Mouse (Mus musculus) forebrain, embryonic 15.5 days (tissue): Measurements from ENCODE around the gene F11r. TPM values are rescaled to one million over a fixed set of nuclear protein-coding genes. Genes with fewer than 3 reads are reported as not detected.
A peak's percentile ranks its signal among the peaks of the same experiment; 100 is the strongest.

ENCODE experiments used
- ATAC-seq: fragments of 200-750 bp; cut with Nextera tagmentation; replicated peaks from 2 replicates; pipeline ENCODE4 v1.8.0; 2017; ENCODE audit warnings: mild to moderate bottlenecking, moderate TSS enrichment, moderate library complexity
- H3K27ac ChIP-seq: fragments of 300-500 bp; sonication (generic); replicated peaks from 2 replicates; pipeline ENCODE4 v1.5.1; 2015; ENCODE audit warnings: mild to moderate bottlenecking, inconsistent platforms
- H3K27me3 ChIP-seq: fragments of 300-500 bp; sonication (generic); 2 replicates; pipeline ENCODE4 v1.6.1; 2015; ENCODE audit warnings: inconsistent platforms
- H3K36me3 ChIP-seq: fragments of 300-500 bp; sonication (generic); 2 replicates; pipeline ENCODE4 v1.6.1; 2015; ENCODE audit warnings: mild to moderate bottlenecking, inconsistent platforms
- H3K4me1 ChIP-seq: fragments of 300-500 bp; sonication (generic); 2 replicates; pipeline ENCODE4 v1.6.1; 2015; ENCODE audit warnings: inconsistent platforms
- H3K4me2 ChIP-seq: fragments of 300-500 bp; sonication (generic); replicated peaks from 2 replicates; pipeline ENCODE4 v1.6.1; 2015; ENCODE audit warnings: mild to moderate bottlenecking, inconsistent platforms
- H3K4me3 ChIP-seq: fragments of 300-500 bp; sonication (generic); 2 replicates; pipeline ENCODE4 v1.5.1; 2015; ENCODE audit warnings: mild to moderate bottlenecking, inconsistent platforms
- H3K9ac ChIP-seq: fragments of 300-500 bp; sonication (generic); replicated peaks from 2 replicates; pipeline ENCODE4 v1.6.1; 2015; ENCODE audit warnings: mild to moderate bottlenecking, inconsistent platforms
- H3K9me3 ChIP-seq: fragments of 300-500 bp; sonication (generic); 2 replicates; pipeline ENCODE4 v1.6.1; 2016; ENCODE audit warnings: inconsistent platforms
- WGBS: fragments of 180-500 bp; shearing (Covaris S2); methylation state at CpG from one replicate; pipeline ENCODE4 v1.1.7; 2015; ENCODE audit warnings: mixed read lengths; 5-methylcytosine and 5-hydroxymethylcytosine counted together
- polyA plus RNA-seq: library from polyadenylated mRNA; unstranded; fragments of >200 nt; fragmentation: Nextera tagmentation; extraction: Ambion mirVana; gene quantifications from 2 replicates; pipeline ENCODE4 v1.2.1, GENCODE M21; 2015

Gene F11r
- polyA plus RNA-seq, 1 experiment from 2014 or later: 9.6 TPM

DNA sequence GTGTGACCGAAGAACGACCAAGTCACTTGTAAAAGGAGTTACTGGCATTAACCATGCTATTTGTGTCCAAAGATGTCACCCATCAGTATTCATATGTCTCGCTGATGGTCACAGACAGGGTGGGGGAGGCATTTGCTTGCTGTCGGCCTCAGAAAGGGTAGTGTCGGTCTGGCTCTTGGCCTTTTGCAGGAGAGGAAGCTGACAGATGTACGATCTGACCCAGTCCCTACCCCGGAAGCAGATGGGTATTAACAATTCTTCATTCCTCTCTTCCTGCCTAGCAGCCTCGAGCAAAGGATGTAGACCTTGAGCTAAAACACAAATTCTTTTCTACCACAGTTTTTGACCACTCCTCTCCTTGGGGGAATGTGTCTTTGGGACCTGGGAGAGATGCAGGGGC lies 39.8 kb downstream of the F11r start:
- no peaks in the 10 kb centered on the region for H3K27me3 ChIP-seq
- no peak overlapping the region for H3K4me3 ChIP-seq
- no peaks in the 10 kb centered on the region for H3K4me1 ChIP-seq
- no peak for ATAC-seq
- no peak overlapping the region for H3K9ac ChIP-seq
- H3K27ac ChIP-seq: no peak overlapping the region
- 84% methylated on average over 8 of the region's 8 CpGs for WGBS
- H3K4me2 ChIP-seq: no peak overlapping the region
- H3K9me3 ChIP-seq: no peaks in the 10 kb centered on the region
- no peaks in the 10 kb centered on the region for H3K36me3 ChIP-seq

DNA sequence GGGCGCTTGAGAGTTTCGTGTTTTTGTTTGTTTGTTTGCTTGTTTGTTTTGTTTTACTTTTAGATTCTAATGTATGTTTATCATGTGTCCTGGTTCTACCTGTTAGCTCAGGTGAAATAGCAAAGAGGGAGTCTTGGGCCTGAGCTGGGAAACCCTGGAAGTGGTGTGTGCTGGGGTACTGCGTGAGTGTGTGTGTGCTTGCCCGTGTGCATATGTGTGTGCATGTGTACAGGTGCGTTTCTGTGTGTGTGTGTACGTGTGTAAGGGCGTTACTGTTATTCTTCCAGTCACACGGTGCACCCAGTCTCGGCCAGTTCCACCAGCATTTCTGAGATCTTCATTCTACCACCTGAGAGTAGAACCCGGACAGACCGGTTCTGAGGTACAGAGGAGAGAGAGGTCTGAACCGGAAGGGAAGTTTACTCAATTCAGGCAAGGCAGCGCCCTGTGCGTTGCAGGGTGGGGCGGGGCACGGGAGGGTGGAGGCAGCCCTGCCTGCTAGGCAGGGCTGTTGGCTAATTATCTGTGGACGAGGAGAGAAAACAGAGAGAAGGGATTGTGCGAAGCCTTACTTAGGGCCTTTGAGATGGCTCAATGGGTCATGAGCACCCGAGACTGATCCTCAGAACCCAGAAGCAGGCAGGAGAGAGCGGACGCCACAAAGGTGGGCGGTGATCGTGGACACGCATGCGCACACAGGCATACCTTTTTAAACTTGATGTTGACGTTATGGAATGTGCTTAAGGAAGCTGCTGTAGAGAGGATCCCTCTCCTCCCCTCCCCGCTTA lies 40.6 kb downstream of the F11r start:
- H3K4me1 ChIP-seq: no peaks in the 10 kb centered on the region
- H3K36me3 ChIP-seq: no peaks in the 10 kb centered on the region
- no peak overlapping the region for H3K27ac ChIP-seq
- H3K27me3 ChIP-seq: no peaks in the 10 kb centered on the region
- WGBS: 66% methylated on average over 27 of the region's 27 CpGs
- peak; percentile 53; the same call in 1 of the 2 replicates for ATAC-seq
- peak overlapping the region; percentile 26 for H3K4me3 ChIP-seq
- H3K9ac ChIP-seq: peak overlapping the region; percentile 29; the same call in 1 of the 2 replicates
- peak overlapping the region; percentile 22 for H3K4me2 ChIP-seq
- H3K9me3 ChIP-seq: 0 out of 2 replicates have a peak, but pooled peaks cover 3% of the 10 kb centered on the region

- no peaks in the 10 kb centered on the region for H3K27me3 ChIP-seq
- peak; percentile 61 for ATAC-seq
Measured at GRCm38 (mm10) chr1:171478968-171479367, 41.6 kb downstream of the F11r start.

DNA sequence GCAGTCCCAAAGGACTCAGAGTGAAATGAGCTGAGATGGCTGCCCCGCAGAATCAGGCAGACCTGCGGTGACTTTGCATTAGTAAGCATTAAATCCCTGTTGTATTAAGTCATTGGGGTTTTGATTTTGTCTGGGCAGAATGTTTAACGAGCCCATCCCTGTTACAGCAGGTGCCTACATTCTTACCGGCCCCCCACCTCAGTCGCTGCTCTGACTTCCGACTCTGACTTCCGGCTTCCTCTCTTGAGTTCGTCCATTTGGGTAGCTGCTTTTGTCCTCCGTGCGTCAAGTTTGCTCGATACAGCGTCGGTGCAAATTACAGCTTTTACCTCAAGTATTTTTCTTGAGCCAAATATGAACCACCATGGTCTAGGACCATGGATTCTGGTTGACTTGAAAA lies 56.9 kb downstream of the F11r start:
- Histone ChIP-seq H3K4me1 (no peaks in the 10 kb centered on the region), H3K9me3 (peaks cover 9% of the 10 kb centered on the region), H3K4me3 (no peak overlapping the region), H3K36me3 (no peaks in the 10 kb centered on the region), H3K27me3 (no peaks in the 10 kb centered on the region), H3K4me2 (no peak overlapping the region), H3K9ac (no peak overlapping the region), H3K27ac (no peak overlapping the region)
- WGBS: 92% methylated on average over 13 of the region's 13 CpGs
- no peak for ATAC-seq

More at GRCm38 (mm10) chr1:171478968-171479367, 41.6 kb downstream of the F11r start:
- Histone ChIP-seq H3K4me2 (no peak overlapping the region), H3K9me3 (0 out of 2 replicates have a peak, but pooled peaks cover 5% of the 10 kb centered on the region), H3K36me3 (no peaks in the 10 kb centered on the region), H3K9ac (no peak overlapping the region), H3K4me1 (no peaks in the 10 kb centered on the region), H3K27ac (no peak overlapping the region), H3K4me3 (no peak overlapping the region)
- WGBS: 31% methylated on average over 2 of the region's 2 CpGs

GRCm38 (mm10) chr1:171495371-171495770 lies 58.0 kb downstream of the F11r start:
- no peak for ATAC-seq
- no peak overlapping the region for H3K4me2 ChIP-seq
- H3K27me3 ChIP-seq: no peaks in the 10 kb centered on the region
- H3K9me3 ChIP-seq: peaks cover 4% of the 10 kb centered on the region; the same call in 1 of the 2 replicates
- H3K36me3 ChIP-seq: no peaks in the 10 kb centered on the region
- WGBS: 91% methylated on average over 6 of the region's 6 CpGs
- H3K27ac ChIP-seq: no peak overlapping the region
- no peak overlapping the region for H3K9ac ChIP-seq
- H3K4me3 ChIP-seq: no peak overlapping the region
- no peaks in the 10 kb centered on the region for H3K4me1 ChIP-seq

DNA sequence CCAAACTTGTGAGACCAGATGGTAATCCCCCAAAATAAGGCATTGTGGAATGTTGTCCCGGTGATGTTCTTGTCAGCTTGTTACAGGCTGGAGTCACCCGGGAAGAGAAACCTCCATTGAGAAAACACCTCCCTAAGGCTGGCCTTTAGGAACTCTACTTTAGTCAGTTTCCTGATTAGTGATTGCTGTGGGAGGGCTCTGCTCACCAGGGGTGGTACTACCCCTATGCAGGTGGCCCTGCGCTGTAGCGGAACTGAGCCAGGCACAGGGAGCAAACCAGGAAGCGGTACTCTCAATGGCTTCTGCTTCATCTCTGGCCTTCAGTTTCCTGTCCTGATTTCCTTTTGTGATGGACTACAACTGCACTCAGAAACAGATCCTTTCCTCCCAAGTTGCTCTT lies 62.5 kb downstream of the F11r start:
- H3K27me3 ChIP-seq: no peaks in the 10 kb centered on the region
- WGBS: 78% methylated on average over 5 of the region's 5 CpGs
- H3K4me3 ChIP-seq: no peak overlapping the region
- no peaks in the 10 kb centered on the region for H3K9me3 ChIP-seq
- ATAC-seq: no peak
- no peak overlapping the region for H3K9ac ChIP-seq
- no peak overlapping the region for H3K4me2 ChIP-seq
- H3K36me3 ChIP-seq: no peaks in the 10 kb centered on the region
- no peak overlapping the region for H3K27ac ChIP-seq
- peaks cover 11% of the 10 kb centered on the region for H3K4me1 ChIP-seq

GRCm38 (mm10) chr1:171501016-171501610 lies 63.8 kb downstream of the F11r start:
- 61% methylated on average over 6 of the region's 6 CpGs for WGBS
- ATAC-seq: no peak
- Histone ChIP-seq H3K9me3 (no peaks in the 10 kb centered on the region), H3K27ac (no peak overlapping the region), H3K36me3 (no peaks in the 10 kb centered on the region), H3K4me2 (no peak overlapping the region), H3K4me1 (peaks cover 14% of the 10 kb centered on the region), H3K4me3 (no peak overlapping the region), H3K27me3 (no peaks in the 10 kb centered on the region), H3K9ac (no peak overlapping the region)

- ATAC-seq: no peak
- no peaks in the 10 kb centered on the region for H3K27me3 ChIP-seq
- WGBS: 4% methylated on average over 5 of the region's 5 CpGs
- peaks cover 14% of the 10 kb centered on the region for H3K4me1 ChIP-seq
- H3K4me2 ChIP-seq: peak overlapping the region; percentile 82
- 0 out of 2 replicates have a peak overlapping the region, but pooled peaks have one; percentile 11 for H3K4me3 ChIP-seq
- H3K36me3 ChIP-seq: no peaks in the 10 kb centered on the region
- H3K9ac ChIP-seq: peak overlapping the region; percentile 19; the same call in 1 of the 2 replicates
- H3K9me3 ChIP-seq: no peaks in the 10 kb centered on the region
- peak overlapping the region; percentile 61; the same call in 1 of the 2 replicates for H3K27ac ChIP-seq
Measured at GRCm38 (mm10) chr1:171501636-171502080, 64.3 kb downstream of the F11r start.

DNA sequence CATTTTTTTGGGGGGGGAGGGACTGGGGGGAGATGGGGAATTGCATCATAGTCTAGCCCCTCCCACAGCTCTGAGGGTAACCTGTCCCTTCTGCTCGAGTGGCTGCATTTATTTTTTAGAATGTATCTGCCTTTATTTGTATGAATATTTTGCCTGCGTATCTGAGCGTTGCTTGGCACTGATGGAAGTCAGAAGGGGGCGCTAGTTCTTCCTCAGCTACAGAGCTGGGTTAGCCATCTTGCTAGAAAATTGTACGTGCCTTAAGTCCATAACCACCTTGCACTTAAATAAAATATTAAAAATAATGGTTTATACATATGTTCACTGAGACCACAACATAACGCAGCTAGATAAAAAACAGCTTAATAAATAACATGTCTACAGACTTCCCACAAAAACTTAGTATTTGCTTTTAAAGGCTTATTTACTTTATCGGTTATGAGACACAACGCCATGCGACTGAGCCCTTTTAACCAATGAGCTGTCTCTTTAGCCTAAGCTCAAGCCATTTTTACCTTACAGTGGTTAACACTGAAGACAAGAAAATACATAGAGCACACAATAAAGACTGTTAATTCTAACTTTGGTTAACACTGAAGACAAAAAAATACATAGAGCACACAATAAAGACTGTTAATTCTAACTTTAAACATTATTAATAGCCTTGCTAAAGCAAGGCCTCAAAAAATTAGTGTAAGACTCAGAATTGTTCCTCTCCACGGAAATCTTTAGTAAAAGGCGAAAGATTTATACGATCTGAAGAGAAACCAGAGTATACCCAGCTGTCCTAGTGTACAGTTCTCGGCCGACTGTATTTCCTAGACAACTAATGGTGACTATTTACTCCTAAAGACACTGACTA lies 65.3 kb downstream of the F11r start:
- ATAC-seq: peak; percentile 85
- H3K36me3 ChIP-seq: no peaks in the 10 kb centered on the region
- no peaks in the 10 kb centered on the region for H3K27me3 ChIP-seq
- WGBS: under 1% methylated on average over 14 of the region's 14 CpGs
- peaks cover 14% of the 10 kb centered on the region for H3K4me1 ChIP-seq
- H3K27ac ChIP-seq: peak overlapping the region; percentile 96
- no peaks in the 10 kb centered on the region for H3K9me3 ChIP-seq
- H3K9ac ChIP-seq: no peak overlapping the region
- H3K4me3 ChIP-seq: peak overlapping the region; percentile 70
- peak overlapping the region; percentile 82 for H3K4me2 ChIP-seq

- no peaks in the 10 kb centered on the region for H3K36me3 ChIP-seq
- H3K9me3 ChIP-seq: no peaks in the 10 kb centered on the region
- H3K4me2 ChIP-seq: peak within 1 kb of the TSS; percentile 82
- peak within 1 kb of the TSS; percentile 70 for H3K4me3 ChIP-seq
- H3K27me3 ChIP-seq: no peaks in the 10 kb centered on the region
- ATAC-seq: peak; percentile 90
- peak within 1 kb of the TSS; percentile 84 for H3K9ac ChIP-seq
- peak within 1 kb of the TSS; percentile 96 for H3K27ac ChIP-seq
- WGBS: under 1% methylated on average over 19 of the region's 19 CpGs
- peaks cover 14% of the 10 kb centered on the region for H3K4me1 ChIP-seq
Measured at GRCm38 (mm10) chr1:171503250-171503591, 65.9 kb downstream of the F11r start, which contains the start of gene Alyref2. TSS of gene Alyref2 (plus strand) at chr1:171503478.

- peaks cover 14% of the 10 kb centered on the region for H3K4me1 ChIP-seq
- no peaks in the 10 kb centered on the region for H3K36me3 ChIP-seq
- H3K4me2 ChIP-seq: peak overlapping the region; percentile 82
- H3K4me3 ChIP-seq: peak overlapping the region; percentile 70
- H3K9me3 ChIP-seq: no peaks in the 10 kb centered on the region
- under 1% methylated on average over 53 of the region's 53 CpGs for WGBS
- H3K27ac ChIP-seq: peak overlapping the region; percentile 96
- no peaks in the 10 kb centered on the region for H3K27me3 ChIP-seq
- peak overlapping the region; percentile 84 for H3K9ac ChIP-seq
- ATAC-seq: peak; percentile 74
Measured at GRCm38 (mm10) chr1:171503592-171504291, 66.4 kb downstream of the F11r start.
